Mouse (Mus musculus): ENCODE data around the gene Olfr125. TPM values are rescaled to one million over a fixed set of nuclear protein-coding genes. Genes with fewer than 3 reads are reported as not detected.

Gene Olfr125
- not detected for polyA plus RNA-seq (2015; fragmentation: Illumina TruSeq; extraction: RNeasy Lipid Tissue Mini Kit (QIAGEN cat#74804); ENCODE audit: low read depth, low replicate concordance)

DNA sequence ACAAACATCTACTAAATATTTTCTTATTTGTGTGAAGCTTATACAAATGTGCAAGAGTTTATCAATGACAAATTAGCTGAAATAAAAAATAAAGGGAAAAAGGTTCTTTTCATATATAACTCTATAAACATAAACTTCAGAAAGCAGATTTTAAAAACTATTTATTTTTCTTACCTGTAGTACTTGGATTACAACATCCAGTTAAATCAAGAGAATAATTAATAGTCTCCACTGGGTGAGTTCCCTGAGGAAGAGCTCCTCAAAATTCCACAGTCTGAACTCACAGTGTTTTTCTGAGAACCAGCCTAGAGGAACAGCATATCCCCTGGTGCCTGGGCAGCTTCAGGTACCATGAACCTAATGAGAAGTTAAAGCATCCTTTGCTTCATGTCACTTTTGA is at the start of gene Olfr125:
Olfr125 (plus strand) TSS at position 301 of the 400 bp plus-strand sequence.

DNA sequence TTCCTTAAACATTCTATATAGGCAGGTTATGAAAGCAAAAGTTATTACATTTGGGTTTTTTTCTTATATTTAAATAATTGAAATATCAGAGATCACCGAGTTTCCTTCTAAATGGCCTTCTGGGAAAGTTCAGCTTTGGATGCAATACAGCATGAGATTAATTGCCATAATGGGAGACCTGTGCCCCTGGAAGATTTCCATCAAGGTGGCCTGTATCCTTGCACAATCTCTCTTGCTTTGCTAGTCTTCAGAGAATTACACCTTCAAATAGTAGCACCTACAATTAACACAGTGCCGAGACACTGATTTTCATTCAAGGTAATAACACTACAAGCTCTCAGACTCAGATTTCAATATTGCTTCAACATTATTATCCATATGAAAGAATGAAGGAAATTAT is 39.5 kb upstream of the Olfr125 start, which contains the start of gene Olfr123:
Olfr123 (plus strand) TSS at position 301 of the 400 bp plus-strand sequence.

DNA sequence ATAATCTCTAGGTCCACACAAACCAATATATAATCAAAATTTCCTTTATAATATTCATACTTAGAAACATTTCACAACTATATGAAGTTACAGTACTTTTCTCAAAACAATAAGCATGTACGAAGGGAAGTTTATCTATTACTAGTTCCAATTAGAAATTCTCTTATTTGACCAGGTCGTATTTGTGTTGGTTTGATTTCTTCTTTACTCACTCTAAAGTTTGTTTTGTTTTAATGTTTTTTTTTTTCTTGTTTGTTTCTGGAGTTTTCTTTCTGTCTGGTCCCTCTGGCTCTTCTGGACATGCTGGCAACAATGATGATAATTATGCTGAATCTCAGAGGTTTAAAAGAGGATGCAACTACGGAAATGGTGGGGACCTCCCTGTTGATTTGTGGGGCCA is 33.2 kb upstream of the Olfr125 start, which contains the start of gene Olfr124:
Olfr124 (plus strand) TSS at position 301 of the 400 bp plus-strand sequence.

DNA sequence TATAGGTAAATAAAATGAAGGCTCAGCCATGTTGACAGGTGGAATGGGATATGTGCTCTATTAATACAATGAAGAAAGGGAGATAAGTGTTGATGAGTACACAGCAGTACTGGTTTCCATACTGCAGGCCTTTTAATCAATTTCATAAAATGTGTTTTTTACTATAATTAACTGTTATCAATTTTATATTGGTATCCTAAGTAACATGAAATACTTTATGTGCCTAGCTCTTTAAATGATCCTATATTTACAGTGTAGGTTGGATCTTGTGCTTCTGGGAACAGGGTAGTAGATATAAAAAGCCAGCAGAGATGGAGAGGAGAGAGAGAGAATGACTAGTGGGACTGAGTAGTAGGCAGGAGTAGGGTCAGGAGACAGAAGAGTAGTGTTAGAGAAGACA is 14.4 kb downstream of the Olfr125 start, which contains the start of gene Olfr126:
Olfr126 (plus strand) TSS at position 301 of the 400 bp plus-strand sequence.

Other genes starting within 250 kb of the Olfr125 start
- gene Olfr114, start 240.2 kb upstream of the Olfr125 start, polyA plus RNA-seq (2015; fragmentation: Illumina TruSeq; extraction: RNeasy Lipid Tissue Mini Kit (QIAGEN cat#74804); ENCODE audit: low read depth, low replicate concordance): not detected
- gene Olfr115, start 205.8 kb upstream of the Olfr125 start, polyA plus RNA-seq (2015; fragmentation: Illumina TruSeq; extraction: RNeasy Lipid Tissue Mini Kit (QIAGEN cat#74804); ENCODE audit: low read depth, low replicate concordance): not detected
- not detected for gene Olfr116, start 205.8 kb upstream of the Olfr125 start, polyA plus RNA-seq (2015; fragmentation: Illumina TruSeq; extraction: RNeasy Lipid Tissue Mini Kit (QIAGEN cat#74804); ENCODE audit: low read depth, low replicate concordance)
- gene Olfr117, start 169.2 kb upstream of the Olfr125 start, polyA plus RNA-seq (2015; fragmentation: Illumina TruSeq; extraction: RNeasy Lipid Tissue Mini Kit (QIAGEN cat#74804); ENCODE audit: low read depth, low replicate concordance): not detected
- not detected for gene Olfr118, start 166.0 kb upstream of the Olfr125 start, polyA plus RNA-seq (2015; fragmentation: Illumina TruSeq; extraction: RNeasy Lipid Tissue Mini Kit (QIAGEN cat#74804); ENCODE audit: low read depth, low replicate concordance)
- gene Olfr119, start 136.4 kb upstream of the Olfr125 start, polyA plus RNA-seq (2015; fragmentation: Illumina TruSeq; extraction: RNeasy Lipid Tissue Mini Kit (QIAGEN cat#74804); ENCODE audit: low read depth, low replicate concordance): not detected
- gene Olfr120, start 111.1 kb upstream of the Olfr125 start, polyA plus RNA-seq (2015; fragmentation: Illumina TruSeq; extraction: RNeasy Lipid Tissue Mini Kit (QIAGEN cat#74804); ENCODE audit: low read depth, low replicate concordance): not detected
- gene Olfr121, start 84.1 kb upstream of the Olfr125 start, polyA plus RNA-seq (2015; fragmentation: Illumina TruSeq; extraction: RNeasy Lipid Tissue Mini Kit (QIAGEN cat#74804); ENCODE audit: low read depth, low replicate concordance): not detected
- not detected for gene Olfr122, start 64.3 kb upstream of the Olfr125 start, polyA plus RNA-seq (2015; fragmentation: Illumina TruSeq; extraction: RNeasy Lipid Tissue Mini Kit (QIAGEN cat#74804); ENCODE audit: low read depth, low replicate concordance)
- gene Olfr123, start 39.4 kb upstream of the Olfr125 start, polyA plus RNA-seq (2015; fragmentation: Illumina TruSeq; extraction: RNeasy Lipid Tissue Mini Kit (QIAGEN cat#74804); ENCODE audit: low read depth, low replicate concordance): not detected
- not detected for gene Olfr124, start 33.1 kb upstream of the Olfr125 start, polyA plus RNA-seq (2015; fragmentation: Illumina TruSeq; extraction: RNeasy Lipid Tissue Mini Kit (QIAGEN cat#74804); ENCODE audit: low read depth, low replicate concordance)
- gene Olfr126, start 14.5 kb downstream of the Olfr125 start, polyA plus RNA-seq (2015; fragmentation: Illumina TruSeq; extraction: RNeasy Lipid Tissue Mini Kit (QIAGEN cat#74804); ENCODE audit: low read depth, low replicate concordance): not detected
- not detected for gene Olfr127, start 67.5 kb downstream of the Olfr125 start, polyA plus RNA-seq (2015; fragmentation: Illumina TruSeq; extraction: RNeasy Lipid Tissue Mini Kit (QIAGEN cat#74804); ENCODE audit: low read depth, low replicate concordance)
- not detected for gene Olfr128, start 87.6 kb downstream of the Olfr125 start, polyA plus RNA-seq (2015; fragmentation: Illumina TruSeq; extraction: RNeasy Lipid Tissue Mini Kit (QIAGEN cat#74804); ENCODE audit: low read depth, low replicate concordance)
- gene Olfr761, start 120.1 kb downstream of the Olfr125 start, polyA plus RNA-seq (2015; fragmentation: Illumina TruSeq; extraction: RNeasy Lipid Tissue Mini Kit (QIAGEN cat#74804); ENCODE audit: low read depth, low replicate concordance): not detected
- gene Olfr129, start 227.1 kb downstream of the Olfr125 start, polyA plus RNA-seq (2015; fragmentation: Illumina TruSeq; extraction: RNeasy Lipid Tissue Mini Kit (QIAGEN cat#74804); ENCODE audit: low read depth, low replicate concordance): not detected
- gene Olfr130, start 231.0 kb downstream of the Olfr125 start, polyA plus RNA-seq (2015; fragmentation: Illumina TruSeq; extraction: RNeasy Lipid Tissue Mini Kit (QIAGEN cat#74804); ENCODE audit: low read depth, low replicate concordance): not detected

Data from brain, adult 10 weeks (tissue).